Mouse (Mus musculus): Measurements from ENCODE around the gene Sema4g. TPM values are rescaled to one million over a fixed set of nuclear protein-coding genes. Genes with fewer than 3 reads are reported as not detected.

The Sema4g gene
- total RNA-seq (2023): 0.35 TPM

DNA sequence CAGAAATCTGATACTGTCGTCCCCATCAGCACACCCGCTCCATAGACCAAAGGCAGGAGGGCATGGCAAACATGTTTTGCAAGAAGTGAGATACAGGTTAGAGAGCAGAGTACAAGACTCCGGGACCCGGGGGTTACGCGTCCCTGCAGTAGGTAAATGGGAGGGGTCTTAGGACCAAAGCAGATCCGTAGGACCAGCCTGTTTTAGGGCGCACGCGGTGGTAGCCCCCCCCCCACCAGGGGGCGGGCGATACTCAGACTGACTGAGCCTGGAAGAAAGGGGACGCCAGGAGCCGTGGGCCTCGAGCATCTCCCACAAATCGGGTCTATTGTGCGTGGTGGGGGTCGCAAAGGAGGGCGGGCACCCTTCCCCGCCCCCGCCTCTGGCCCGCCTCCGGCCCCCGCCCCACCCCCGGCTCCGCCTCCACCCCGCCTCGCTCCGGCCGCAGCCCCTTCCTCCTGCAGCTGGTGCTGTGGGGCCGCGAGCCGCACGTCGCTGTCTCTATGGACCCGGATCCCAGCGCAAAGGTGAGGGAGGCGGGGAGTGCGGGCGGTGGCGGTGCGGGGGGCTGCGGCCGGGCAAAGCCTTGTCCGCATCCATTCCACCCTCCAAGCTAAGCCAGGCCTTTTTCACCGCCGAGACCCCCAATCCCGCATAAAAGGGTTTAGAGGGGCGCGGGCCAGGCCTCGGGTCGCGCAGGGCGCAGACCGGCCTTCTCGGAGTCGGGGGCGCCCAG lies at the start of gene Sema4g:
Sema4g (plus strand) TSS at position 271 of the 736 bp plus-strand sequence.

DNA sequence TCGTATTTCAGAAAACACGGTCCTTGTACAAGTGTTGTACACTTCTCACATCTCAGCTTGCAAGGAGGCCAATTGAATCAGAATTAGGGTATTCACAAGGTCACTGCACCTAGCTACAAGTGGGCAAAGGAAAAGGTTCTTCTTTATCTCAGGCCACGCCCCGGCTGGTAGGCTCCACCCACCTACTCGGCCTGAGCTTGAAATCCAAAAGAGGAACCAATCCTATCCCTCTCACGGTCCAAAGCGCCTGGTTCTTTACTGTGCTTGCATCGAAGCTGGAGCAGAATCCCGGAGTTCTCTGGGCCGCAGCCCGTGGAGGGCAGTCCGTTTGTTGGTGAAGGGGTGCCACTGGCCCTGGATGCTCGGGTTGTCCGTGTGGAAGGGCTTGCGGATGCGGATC lies 16.5 kb downstream of the Sema4g start, which contains the start of gene Twnk:
Twnk (plus strand) TSS at position 220 of the 400 bp plus-strand sequence.

GRCm38 (mm10) chr19:45005957-45006712 lies 17.2 kb downstream of the Sema4g start, which contains the start of gene Mrpl43:
Gene Mrpl43 (minus strand): TSS chr19:45006442.

DNA sequence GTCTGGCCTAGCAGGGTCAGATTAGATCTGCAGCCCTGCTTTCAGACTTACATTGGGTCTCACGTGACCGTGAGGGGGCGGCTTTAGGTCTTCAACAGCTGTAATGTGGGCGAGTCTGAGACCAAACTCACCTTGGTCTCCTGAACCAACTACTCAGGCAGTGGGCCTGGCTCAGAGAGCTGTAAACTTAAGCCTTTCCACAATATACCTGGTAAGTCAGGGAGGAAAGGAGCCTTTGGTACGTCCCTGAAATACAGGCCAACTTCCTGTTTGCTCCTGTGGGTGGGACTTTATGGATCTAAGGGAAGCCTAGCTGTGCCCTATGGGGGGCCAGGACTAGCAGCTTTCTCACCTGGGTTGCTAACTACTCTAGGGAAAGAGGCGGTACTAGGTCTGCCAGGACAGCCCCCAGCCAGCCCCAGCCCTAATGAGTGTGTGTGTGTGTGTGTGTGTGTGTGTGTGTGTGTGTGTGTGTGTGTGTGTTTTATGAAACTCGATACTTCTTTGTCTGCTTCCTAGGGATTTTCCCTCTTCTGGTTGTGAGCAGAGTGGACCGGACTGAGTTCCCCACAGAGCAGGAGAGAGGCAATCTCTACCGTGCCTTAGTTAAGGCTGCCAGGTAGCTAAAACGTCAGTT lies 25.6 kb downstream of the Sema4g start, which contains the start of gene Lzts2:
Lzts2 (plus strand) TSS at position 80 of the 637 bp plus-strand sequence.

DNA sequence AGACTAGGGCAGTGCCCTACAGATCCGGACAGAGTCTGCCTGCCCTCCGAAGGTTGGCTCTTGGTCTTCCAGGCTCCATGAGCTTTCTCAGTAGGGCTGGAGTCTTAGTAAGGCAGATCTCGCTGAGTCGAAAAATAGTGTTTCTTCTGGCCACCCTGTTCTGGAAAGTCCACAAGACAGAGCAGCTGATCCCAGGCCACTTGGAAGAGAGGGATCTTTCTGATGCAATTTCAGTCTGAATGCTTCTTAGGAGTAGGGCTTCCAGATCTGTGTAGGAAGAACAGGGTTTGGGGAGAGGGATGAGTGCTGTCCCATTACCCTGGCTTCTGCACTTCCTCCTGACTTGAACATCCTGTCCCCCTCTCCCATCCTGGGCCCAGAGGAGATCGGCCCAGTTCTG lies 56.8 kb downstream of the Sema4g start, which contains the start of gene Pdzd7:
Pdzd7 (minus strand) TSS at position 67 of the 400 bp plus-strand sequence.

DNA sequence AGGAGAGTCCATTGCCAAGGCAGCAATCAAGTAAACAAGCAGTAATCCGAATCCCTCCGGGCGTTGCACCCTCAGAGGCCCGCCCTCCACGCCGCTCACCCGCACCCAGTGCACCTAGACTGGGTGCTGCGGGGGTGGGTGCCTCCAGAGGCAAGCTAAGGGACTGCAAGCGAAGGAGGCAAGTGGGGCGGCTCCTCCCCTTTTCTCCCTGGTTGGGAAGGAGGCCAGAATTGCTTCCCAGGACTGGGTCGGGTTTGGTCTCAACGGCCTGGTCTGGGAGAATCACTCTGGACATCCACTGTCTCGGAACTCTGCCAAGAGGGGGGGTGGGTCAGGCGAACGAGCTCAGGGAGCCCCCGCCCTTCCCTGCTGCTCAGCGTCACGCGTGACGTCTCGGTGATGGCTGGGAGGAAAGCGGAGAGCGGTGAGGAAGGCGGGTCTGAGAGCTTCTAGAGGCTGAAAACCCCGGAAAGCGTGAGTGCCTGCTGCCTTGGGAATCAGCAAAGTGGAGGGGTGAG lies 58.6 kb downstream of the Sema4g start, which contains the start of gene Sfxn3:
Sfxn3 (plus strand) TSS at position 87 of the 518 bp plus-strand sequence.

Other genes starting within 250 kb of the Sema4g start
- gene Pax2, start 233.1 kb upstream of the Sema4g start, total RNA-seq (2023): not detected
- gene Slf2, start 58.0 kb upstream of the Sema4g start, total RNA-seq (2023): 44.0 TPM
- 12.1 TPM for gene Twnk, start 16.6 kb downstream of the Sema4g start, total RNA-seq (2023)
- gene Mrpl43, start 17.3 kb downstream of the Sema4g start, total RNA-seq (2023): 21.1 TPM
- gene Lzts2, start 25.3 kb downstream of the Sema4g start, total RNA-seq (2023): 2.4 TPM
- not detected for gene Pdzd7, start 56.6 kb downstream of the Sema4g start, total RNA-seq (2023)
- 53.8 TPM for gene Sfxn3, start 58.4 kb downstream of the Sema4g start, total RNA-seq (2023)
- gene Kazald1, start 86.1 kb downstream of the Sema4g start, total RNA-seq (2023): not detected
- not detected for gene Tlx1, start 161.6 kb downstream of the Sema4g start, total RNA-seq (2023)
- gene Lbx1, start 246.7 kb downstream of the Sema4g start, total RNA-seq (2023): not detected

All from CD4-positive naive resting alpha-beta T cell, adult 57 days (primary cell).